Mouse (Mus musculus) ES-Bruce4 (cell line): ENCODE measurements around the gene Nkx2-2. TPM values are rescaled to one million over a fixed set of nuclear protein-coding genes. Genes with fewer than 3 reads are reported as not detected.
A peak's percentile ranks its signal among the peaks of the same experiment; 100 is the strongest.
"Not testable (repeated sequence)": the region's sequence is repeated elsewhere in the genome, so short reads cannot be mapped to it uniquely, and the experiment has no call there.

Source experiments
- H3K27ac ChIP-seq: 2 replicates; pipeline ENCODE4 v1.5.1; 2012; ENCODE audit warnings: low read length, inconsistent platforms; ENCODE audit not compliant: insufficient read depth
- H3K27me3 ChIP-seq: 2 replicates; pipeline ENCODE4 v1.6.1; 2012; ENCODE audit warnings: mild to moderate bottlenecking, low read length, inconsistent platforms; ENCODE audit not compliant: control insufficient read depth, poor library complexity, insufficient read depth, severe bottlenecking
- H3K36me3 ChIP-seq: 2 replicates; pipeline ENCODE4 v1.6.1; 2012; ENCODE audit warnings: inconsistent platforms, mild to moderate bottlenecking, low read length, moderate library complexity; ENCODE audit not compliant: control insufficient read depth, poor library complexity, insufficient read depth, severe bottlenecking
- H3K4me1 ChIP-seq: one replicate; pipeline ENCODE4 v1.8.1; 2011; ENCODE audit warnings: low read length; ENCODE audit not compliant: control insufficient read depth, insufficient read depth
- H3K4me3 ChIP-seq: 2 replicates; pipeline ENCODE4 v1.5.1; 2011; ENCODE audit warnings: low read depth, mild to moderate bottlenecking, low read length
- H3K9ac ChIP-seq: 2 replicates; pipeline ENCODE4 v1.6.1; 2012; ENCODE audit warnings: low read depth, mild to moderate bottlenecking, inconsistent platforms; ENCODE audit not compliant: poor library complexity, severe bottlenecking
- H3K9me3 ChIP-seq: replicated peaks from 2 replicates; pipeline ENCODE4 v1.6.1; 2012; ENCODE audit warnings: mild to moderate bottlenecking, low read length, inconsistent platforms; ENCODE audit not compliant: control insufficient read depth, poor library complexity, insufficient read depth, severe bottlenecking
- CTCF ChIP-seq: IDR thresholded peaks from one replicate; pipeline ENCODE4 v1.8.1; 2011; ENCODE audit warnings: low read depth, low read length
- EP300 ChIP-seq: IDR thresholded peaks from 2 replicates; pipeline ENCODE4 v1.6.1; 2011; ENCODE audit warnings: low read depth, low read length; ENCODE audit not compliant: insufficient read depth
- POLR2A ChIP-seq: IDR thresholded peaks from one replicate; pipeline ENCODE4 v1.8.1; 2011; ENCODE audit warnings: low read length; ENCODE audit not compliant: insufficient read depth
- polyA plus RNA-seq: library from polyadenylated mRNA; stranded (reverse); fragments of >200 nt; gene quantifications from 2 replicates; pipeline ENCODE4 v1.2.4, GENCODE M21; 2011; ENCODE audit warnings: low read depth; ENCODE audit not compliant: missing spikeins, insufficient read depth, insufficient read length

Gene Nkx2-2
- polyA plus RNA-seq, 1 experiment = not detected

- TF ChIP-seq CTCF = peak; percentile 86
- no peak for TF ChIP-seq EP300
- TF ChIP-seq POLR2A = no peak
- Histone ChIP-seq H3K36me3 (no peaks in the 10 kb centered on the region), H3K27me3 (peaks cover 3% of the 10 kb centered on the region), H3K4me1 (no peaks in the 10 kb centered on the region), H3K9me3 (no peaks in the 10 kb centered on the region), H3K9ac (peak overlapping the region; percentile 42; the same call in 1 of the 2 replicates), H3K27ac (no peak overlapping the region), H3K4me3 (peak overlapping the region; percentile 87)
Observed at GRCm38 (mm10) chr2:147177672-147178071, 16.4 kb downstream of the Nkx2-2 start.

- TF ChIP-seq POLR2A (no peak), EP300 (no peak)
- no peaks in the 10 kb centered on the region for H3K36me3 ChIP-seq
- H3K27ac ChIP-seq = no peak overlapping the region
- H3K9ac ChIP-seq = no peak overlapping the region
- H3K4me1 ChIP-seq = no peaks in the 10 kb centered on the region
- peaks cover 3% of the 10 kb centered on the region; the same call in 1 of the 2 replicates for H3K27me3 ChIP-seq
- no peak overlapping the region for H3K4me3 ChIP-seq
- no peaks in the 10 kb centered on the region for H3K9me3 ChIP-seq
Observed at GRCm38 (mm10) chr2:147175296-147175695, 18.7 kb downstream of the Nkx2-2 start.

- TF ChIP-seq CTCF = no peak
- no peak for TF ChIP-seq EP300
- no peak for TF ChIP-seq POLR2A
- Histone ChIP-seq H3K4me1 (no peaks in the 10 kb centered on the region), H3K27me3 (no peaks in the 10 kb centered on the region), H3K36me3 (no peaks in the 10 kb centered on the region), H3K9me3 (no peaks in the 10 kb centered on the region), H3K27ac (no peak overlapping the region), H3K9ac (no peak overlapping the region), H3K4me3 (no peak overlapping the region)
Observed at GRCm38 (mm10) chr2:147173751-147174150, 20.3 kb downstream of the Nkx2-2 start.

GRCm38 (mm10) chr2:147170538-147170937 lies 23.5 kb downstream of the Nkx2-2 start:
- TF ChIP-seq CTCF = peak; percentile 47
- H3K27me3 ChIP-seq, H3K9me3 ChIP-seq, H3K4me3 ChIP-seq, H3K36me3 ChIP-seq, H3K27ac ChIP-seq, H3K9ac ChIP-seq, H3K4me1 ChIP-seq: not testable (repeated sequence)

- H3K9ac ChIP-seq = no peak overlapping the region
- no peaks in the 10 kb centered on the region for H3K9me3 ChIP-seq
- H3K27me3 ChIP-seq = no peaks in the 10 kb centered on the region
- no peak overlapping the region for H3K27ac ChIP-seq
- H3K36me3 ChIP-seq = no peaks in the 10 kb centered on the region
- TF ChIP-seq EP300 (no peak), POLR2A (no peak), CTCF (no peak)
- no peaks in the 10 kb centered on the region for H3K4me1 ChIP-seq
- H3K4me3 ChIP-seq = no peak overlapping the region
Observed at GRCm38 (mm10) chr2:147165863-147166262, 28.2 kb downstream of the Nkx2-2 start.

- TF ChIP-seq POLR2A (no peak), CTCF (no peak), EP300 (no peak)
- Histone ChIP-seq H3K4me1 (no peaks in the 10 kb centered on the region), H3K36me3 (no peaks in the 10 kb centered on the region), H3K4me3 (no peak overlapping the region), H3K9me3 (no peaks in the 10 kb centered on the region), H3K9ac (no peak overlapping the region), H3K27me3 (no peaks in the 10 kb centered on the region), H3K27ac (no peak overlapping the region)
Observed at GRCm38 (mm10) chr2:147165376-147165775, 28.7 kb downstream of the Nkx2-2 start.
